Mouse (Mus musculus) cerebellum, postnatal 25 days (tissue): ENCODE data around the gene Erbb2.
A peak's percentile ranks its signal among the peaks of the same experiment; 100 is the strongest.

ENCODE experiments used
- DNase-seq, 2 experiments: peaks; one replicate each; pipeline ENCODE4 v3.0.0; 2021; ENCODE audit warnings: mixed read lengths in 2 of 2

Gene Erbb2

DNA sequence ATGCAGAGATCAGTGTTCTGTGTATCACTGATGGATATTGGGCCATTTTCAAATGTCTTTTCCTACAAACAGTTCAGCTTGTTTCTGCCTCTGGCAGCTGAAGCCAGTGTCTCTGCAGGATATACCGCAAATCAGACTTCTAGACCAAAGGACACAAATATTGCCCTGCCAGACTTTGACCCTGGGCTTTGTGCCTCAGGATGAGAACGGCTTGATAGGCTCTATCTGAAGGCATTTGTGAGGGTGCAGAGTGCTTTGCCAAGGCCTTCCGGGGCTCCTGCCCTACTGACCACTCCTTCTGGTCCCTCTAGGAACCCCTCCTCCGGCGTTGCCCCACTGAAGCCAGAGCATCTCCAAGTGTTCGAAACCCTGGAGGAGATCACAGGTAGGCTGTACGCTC is 14.3 kb downstream of the Erbb2 start:
- DNase-seq: no peak

DNA sequence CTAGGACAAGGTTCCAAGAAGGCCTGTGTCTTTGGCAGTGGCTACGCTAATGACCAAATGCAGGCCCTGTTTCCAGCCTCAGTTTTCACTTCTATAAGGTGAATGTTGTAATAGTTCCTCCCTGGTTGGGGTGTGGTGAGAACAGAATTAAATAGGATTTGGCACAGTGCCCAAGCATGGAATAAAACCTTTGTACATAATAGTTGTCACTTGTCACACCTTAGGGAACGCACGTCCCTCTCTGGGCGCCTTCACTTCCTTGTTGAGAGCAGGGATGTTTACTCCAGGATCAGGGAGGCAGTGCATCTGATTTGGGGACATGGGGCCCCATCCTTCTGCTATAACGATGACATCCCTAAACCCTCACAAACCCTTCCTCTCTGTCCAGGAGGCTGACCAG is 16.2 kb downstream of the Erbb2 start:
- no peak for DNase-seq

DNA sequence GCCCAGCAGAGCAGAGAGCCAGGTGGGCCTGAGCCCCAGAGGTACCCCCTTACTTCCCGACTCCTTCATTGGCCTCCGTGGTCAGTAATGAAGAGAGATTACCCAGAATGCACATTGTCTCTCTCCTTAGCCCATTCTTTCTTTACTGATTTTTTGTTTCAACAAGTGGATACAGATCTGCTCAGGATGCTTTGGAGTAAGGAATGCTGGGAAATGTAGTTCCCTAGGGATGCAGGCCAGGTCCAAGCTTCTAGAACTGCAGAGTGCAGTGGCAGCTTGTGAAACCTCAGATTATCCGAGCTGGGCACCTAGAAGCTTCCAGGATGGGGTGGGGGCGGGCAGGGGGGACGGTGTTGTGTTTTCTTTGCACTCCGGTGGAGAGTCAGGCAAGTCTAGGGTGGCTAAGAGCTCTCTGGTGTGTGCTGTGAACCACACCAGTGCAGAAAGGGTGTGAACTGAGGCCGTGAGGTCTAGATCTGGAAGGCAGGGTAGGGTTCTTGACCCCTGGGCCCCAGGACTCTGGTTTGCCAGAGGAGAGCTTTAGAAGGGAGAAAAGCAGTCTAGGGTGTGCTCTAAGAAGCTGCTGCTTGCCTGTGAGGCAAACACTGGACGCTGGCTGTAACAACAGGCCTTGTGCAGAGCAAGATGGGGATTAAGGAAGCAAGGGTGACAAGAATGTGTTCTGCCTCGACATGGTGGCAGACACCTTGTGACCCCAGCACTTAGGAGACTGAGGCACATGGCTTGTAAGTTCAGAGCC is 19.7 kb downstream of the Erbb2 start:
- no peak for DNase-seq

DNA sequence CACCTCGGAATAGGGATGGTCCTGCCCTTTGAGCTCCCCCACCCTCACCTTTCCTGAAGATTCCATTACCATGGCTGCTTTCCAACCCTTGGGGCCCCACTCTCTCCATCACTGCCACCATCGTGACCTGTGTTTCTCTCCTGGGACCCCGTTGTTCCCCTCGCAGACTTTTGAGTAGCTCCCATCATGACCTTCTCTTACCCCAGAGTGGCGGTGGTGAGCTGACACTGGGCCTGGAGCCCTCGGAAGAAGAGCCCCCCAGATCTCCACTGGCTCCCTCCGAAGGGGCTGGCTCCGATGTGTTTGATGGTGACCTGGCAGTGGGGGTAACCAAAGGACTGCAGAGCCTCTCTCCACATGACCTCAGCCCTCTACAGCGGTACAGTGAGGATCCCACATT is 23.5 kb downstream of the Erbb2 start:
- no peak for DNase-seq

DNA sequence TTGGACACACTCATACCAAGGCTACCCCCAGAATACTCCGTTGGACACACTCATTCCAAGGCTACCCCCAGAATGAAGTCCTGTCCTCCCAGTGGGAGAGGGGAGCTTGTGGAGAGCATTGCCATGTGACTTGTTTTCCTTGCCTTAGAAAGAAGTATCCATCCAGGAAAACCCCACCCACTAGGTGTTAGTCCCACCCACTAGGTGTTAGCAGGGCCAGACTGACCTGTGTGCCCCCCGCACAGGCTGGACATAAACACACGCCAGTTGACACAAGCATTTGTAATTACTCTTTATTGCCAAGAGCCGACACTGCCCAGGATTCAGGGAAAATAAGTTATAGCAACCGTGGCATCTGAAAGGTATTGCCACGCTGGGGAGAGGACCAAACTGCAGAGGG is 25.2 kb downstream of the Erbb2 start:
- no peak for DNase-seq

DNA sequence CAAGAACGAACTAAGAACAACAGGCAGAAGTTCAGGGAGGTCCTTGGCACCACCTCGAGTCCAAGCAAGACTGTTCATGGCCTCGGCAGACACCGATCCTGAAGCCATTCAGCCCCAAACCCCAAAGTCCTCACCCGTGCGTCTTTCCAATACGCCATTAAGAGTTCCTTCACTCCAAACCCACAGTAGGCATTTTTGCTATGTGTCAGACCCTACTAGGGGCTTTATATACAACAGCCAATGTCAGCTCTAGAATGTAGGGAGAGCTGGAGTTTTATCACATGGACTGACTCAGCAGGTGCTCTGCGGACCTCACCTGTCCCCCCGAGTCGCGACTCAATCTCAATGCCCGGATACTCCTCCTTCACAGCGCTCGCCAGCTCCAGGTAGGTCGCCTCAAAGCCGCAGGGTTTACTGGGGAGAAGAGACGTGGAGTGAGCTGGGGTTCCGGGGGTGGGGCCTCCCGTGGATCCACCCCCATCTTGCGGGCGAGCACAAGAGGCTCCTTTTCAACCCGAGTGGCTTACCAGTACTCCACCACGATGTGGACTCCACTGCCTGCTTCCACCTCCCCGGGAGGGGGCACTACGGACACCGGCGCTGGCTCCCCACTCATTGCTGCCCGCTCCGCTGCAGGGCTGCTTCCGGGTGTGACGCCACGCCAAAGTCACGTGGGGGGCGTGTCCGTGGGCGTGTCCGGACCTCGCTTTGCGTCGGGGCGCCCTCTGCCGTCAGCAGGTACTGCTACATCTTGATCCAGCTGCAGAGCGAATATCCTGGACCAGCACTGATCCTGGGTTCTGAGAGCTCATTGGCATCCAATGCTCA is 26.3 kb downstream of the Erbb2 start, which contains the start of gene Mien1:
Gene Mien1, minus strand, starts transcription at position 661 of the 828 bp plus-strand sequence.
- DNase-seq: peak; percentile 99

DNA sequence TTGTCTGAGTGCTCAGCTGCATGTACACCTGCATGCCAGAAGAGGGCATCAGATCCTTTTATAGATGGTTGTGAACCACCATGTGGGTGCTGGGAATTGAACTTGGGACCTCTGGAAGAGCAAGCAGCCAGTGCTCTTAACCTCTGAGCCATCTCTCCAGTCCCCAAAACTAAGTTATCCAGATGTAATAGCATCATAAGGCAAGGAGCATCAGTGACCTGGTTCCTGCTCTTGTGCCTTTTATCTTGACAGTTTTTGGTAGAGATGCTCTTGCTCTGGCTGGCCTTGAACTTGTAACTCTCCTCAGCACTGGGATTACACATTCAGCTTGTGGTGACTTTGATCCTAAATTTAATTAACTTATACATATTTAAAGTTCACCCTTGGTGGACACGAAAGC is 31.4 kb downstream of the Erbb2 start:
- DNase-seq: no peak

DNA sequence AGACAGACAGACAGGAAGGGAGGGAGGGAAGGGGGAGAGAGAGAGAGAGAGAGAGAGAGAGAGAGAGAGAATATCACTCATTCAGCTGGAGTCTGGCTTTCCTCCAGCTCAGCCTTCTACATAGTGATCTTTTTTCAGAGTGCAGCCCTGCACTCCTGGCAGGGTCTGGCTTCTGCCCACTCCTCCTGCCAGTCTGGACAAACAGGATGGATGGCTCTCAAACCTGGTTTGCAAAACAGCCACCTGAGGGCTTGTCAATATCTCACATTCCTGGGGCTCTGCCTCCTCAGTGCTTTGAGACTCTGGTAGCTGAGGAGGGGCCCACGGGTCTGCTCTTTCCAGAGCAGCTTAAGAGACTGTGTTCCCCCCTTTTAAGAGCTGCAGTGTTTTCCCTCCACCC is 33.0 kb downstream of the Erbb2 start:
- no peak for DNase-seq

DNA sequence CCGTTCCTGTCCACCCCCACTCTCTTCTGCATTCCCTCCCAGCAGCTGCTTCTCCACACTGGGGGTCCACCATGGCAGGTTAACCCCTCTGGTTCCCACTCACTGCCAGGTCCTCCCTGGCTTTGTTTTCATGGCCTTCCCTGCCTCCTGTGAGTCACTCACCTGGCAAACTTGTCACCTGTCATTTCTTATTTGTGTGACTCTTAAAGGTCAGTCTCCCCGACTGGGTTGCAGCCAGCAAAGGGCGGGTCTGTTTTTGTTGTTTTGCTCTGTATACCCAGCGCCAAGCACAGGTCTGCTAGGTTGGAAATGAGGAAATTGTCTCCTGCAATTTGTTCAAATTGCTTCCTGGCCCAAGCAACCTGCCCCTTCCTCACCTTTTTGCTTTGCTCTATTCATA is 33.4 kb downstream of the Erbb2 start:
- no peak for DNase-seq

DNA sequence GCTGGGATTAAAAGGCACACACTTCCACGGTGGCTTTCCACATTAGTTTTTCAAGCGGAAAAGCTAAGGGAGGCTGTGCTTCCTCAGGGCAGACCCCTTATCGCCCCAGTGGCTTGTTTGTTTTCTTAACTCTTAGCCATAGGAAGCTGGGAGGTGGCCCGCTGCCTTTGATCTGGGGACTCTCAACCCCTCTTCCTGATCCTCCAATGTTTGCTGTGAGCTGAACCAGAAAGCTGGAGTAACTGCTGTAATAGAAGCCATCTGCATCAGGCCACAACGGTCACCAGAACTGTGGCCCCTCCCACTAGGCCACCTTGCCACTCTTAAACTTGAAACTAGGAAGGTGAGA is 33.9 kb downstream of the Erbb2 start, which contains the start of gene Grb7:
Gene Grb7, plus strand, starts transcription at position 182 of the 349 bp plus-strand sequence.
- no peak for DNase-seq

DNA sequence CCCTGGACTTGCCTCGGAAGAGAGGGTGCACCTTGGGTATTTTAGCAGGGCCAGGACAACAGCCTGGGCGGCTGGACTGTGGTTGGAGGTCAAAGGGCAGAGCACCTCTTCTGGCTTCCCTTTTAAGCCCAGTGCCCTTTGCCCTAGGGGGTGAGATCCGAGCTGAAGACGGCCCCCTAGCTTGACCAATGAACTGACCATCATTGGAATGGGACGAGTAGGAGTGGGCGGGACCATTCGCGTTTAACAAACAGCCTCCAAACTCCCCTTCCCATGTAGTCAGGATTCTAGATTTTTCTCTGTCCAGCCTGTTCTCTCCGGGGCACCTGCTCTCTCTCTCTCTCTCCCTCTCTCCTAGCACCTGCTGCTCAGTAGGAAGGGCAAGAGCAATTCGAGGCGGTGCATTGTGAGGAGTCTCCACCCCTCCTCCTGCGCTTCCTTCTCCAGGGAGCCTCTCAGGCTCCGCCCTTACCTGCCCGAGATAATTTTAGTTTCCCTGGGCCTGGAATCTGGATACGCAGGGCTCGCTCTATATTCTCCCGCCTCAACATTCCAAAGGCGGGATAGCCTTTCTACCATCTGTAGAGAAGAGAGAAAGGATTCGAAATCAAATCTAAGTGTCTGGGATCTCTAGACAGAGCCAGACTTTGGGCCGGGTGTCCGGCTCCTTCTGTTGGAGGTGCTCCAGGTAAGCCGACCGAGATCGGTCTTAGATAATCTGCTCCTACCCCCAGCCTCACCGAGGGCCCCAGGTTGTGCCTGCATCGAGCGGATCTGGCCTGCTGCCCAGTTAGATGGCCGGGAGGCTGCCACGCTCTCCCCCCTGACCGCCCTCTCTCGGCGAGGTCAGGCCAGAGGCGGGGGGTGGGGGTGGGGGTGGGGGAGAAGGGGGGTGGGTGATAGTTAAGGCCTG is 34.5 kb downstream of the Erbb2 start:
- DNase-seq: peak; percentile 56 to 69

DNA sequence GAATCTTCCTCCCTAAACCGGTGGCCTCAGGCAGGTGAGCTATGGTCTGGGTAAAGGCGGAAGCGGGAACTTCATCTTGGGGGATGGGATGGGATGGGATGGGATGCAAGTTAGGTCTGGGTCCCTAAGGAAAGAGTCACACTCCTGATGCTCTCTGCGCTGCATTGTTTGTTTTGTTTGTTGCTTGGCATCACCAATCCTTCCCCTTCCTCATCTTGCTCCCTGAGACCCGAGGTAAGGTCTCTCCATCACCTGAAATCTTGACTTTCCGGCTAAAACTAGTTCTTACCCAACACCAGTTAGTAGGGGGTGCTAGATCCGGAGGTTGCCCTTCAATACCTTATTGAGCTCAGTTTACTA is 35.2 kb downstream of the Erbb2 start:
- no peak for DNase-seq

DNA sequence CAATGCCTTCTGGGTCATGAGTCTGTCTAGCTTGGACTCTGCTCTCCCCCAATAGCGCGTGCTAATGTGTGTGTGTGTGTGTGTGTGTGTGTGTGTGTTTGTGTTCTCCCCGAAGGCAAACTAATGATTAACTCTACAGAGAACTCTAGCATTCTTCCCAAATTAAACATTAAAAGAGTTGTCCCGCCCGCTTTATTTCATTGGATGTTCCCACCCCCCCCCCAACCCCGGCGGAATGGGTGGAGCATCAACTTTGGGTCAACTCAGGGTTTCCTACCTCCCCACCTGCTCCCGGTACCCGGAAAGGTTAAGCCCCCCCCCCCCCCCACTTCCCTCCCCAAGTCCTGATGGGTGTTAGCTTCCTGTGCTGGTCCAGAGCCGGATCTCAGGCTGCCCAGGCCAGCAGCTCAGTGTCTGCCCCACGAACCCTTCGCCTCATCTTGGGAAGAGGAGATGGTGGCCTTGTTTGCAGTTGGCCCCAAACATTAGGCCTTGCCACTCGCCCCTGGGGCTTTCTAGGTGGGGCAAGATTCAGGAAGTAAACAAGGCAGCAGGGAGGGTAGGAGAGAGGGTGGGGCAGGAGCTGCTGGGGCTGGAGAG is 36.0 kb downstream of the Erbb2 start:
- DNase-seq: no peak

DNA sequence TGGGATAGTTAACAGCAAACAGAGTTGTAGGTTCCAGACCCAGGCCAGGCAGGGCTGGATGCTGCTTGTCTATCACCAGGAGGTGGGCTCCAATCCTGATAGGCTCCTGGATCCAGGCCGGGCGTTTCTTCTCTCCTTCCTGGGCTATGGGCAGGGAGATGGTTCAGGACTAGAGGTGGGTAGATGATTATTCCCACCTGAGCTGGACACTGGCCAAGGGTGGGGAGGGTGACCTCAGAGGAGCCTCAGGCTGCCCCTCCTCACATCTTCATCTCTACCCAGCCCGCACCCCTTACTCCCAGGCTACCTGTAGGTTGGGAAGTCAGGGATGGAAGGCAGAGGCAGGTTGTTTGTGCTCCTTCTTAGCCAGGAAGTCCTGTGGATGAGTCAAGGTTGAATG is 37.1 kb downstream of the Erbb2 start:
- DNase-seq: no peak

DNA sequence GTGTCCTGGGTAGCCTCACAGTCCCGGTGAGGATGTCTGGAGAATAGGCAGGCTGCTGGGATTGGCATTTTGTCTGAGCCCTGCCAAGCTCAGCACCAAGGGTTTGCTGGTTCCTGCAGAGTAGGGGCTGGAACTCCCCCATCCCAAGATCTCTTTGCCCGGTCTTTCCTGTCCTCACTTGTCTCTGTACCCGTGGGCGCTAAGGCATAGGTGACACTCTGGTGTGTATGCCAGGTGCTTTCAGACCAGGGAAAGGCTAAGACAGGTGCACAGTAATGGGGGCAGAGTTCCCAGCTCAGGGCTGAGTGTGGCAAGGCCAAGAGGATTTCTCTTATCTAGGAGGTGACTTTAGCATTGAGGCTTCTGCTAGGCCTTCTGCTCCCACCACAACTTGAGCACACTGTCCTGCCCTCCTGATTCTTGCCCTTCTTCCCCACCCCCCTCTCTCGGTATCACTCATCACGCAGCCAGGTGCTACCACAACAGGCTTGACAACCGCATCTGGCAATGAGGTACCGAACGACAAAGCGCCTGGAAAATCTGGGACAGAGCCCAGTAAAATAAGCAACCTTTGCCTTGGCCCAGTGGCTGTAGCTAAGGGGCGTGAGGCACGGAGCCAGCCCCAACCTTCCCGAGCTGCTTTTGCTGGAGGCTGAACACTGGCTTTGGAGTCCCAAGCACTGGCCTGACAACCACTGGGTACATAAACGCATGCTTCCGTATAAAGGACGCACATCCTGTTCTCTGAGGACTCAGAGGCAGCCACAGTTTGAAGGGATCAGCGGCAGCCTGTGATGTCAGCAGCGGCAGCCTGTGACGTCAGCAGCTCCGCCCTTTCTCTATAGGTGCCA is 37.9 kb downstream of the Erbb2 start:
- DNase-seq: no peak

DNA sequence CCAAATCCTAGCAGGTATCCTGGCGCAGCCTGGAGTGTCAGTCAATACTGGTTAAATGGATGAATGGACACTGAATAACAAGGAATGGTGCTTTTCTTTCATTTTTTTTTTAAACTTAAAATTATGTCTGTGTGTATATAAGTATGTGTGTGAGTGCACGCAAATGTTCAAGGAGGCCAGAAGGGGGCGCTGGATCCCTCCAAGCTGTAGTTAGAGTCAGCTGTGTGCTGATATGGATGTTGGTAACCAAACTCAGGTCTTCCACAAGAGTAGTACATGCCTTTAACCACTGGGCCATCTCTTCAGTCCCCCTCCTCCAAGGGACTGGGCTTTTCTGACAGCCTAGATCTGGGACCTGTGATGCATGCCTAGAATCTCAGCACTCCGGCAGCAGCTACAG is 43.2 kb downstream of the Erbb2 start:
- DNase-seq: no peak

DNA sequence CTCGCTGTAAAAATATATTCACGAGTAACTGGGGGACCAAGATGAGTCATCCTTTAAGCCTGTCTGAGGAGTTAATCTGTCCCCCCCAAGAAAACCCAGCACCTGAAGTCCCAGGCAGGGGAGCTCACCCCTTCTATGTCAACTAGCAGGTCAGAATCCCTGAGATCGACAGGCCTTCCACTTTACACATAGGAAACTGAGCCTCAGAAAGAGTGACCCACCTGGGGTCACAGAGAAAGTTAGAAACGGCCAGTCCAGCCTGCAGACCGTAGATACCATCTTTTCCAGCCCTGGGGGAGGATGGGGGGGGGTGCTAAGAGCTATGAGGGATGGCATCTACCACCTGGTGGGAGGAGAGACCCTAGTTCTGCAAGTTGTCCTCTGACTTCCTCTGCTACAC is 44.3 kb downstream of the Erbb2 start:
- DNase-seq: no peak

DNA sequence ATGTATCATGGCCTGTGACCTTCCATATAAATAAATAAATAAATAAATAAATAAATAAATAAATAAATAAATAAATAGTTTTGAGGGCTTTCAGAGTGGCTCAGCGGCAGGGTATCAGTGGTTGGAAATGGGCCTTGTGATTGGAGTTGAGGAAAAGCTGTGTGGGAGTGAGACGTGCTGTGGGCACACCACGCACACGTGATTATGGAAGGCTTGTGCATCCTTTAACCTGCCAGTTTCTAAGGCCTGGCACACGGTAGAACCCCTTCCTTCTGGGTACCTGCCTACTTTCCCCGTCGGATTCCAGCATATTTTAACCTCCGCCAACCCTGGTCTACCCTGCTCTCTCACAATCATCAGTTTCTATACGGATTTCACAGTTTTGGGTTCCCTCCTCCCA is 44.7 kb downstream of the Erbb2 start:
- DNase-seq: no peak

DNA sequence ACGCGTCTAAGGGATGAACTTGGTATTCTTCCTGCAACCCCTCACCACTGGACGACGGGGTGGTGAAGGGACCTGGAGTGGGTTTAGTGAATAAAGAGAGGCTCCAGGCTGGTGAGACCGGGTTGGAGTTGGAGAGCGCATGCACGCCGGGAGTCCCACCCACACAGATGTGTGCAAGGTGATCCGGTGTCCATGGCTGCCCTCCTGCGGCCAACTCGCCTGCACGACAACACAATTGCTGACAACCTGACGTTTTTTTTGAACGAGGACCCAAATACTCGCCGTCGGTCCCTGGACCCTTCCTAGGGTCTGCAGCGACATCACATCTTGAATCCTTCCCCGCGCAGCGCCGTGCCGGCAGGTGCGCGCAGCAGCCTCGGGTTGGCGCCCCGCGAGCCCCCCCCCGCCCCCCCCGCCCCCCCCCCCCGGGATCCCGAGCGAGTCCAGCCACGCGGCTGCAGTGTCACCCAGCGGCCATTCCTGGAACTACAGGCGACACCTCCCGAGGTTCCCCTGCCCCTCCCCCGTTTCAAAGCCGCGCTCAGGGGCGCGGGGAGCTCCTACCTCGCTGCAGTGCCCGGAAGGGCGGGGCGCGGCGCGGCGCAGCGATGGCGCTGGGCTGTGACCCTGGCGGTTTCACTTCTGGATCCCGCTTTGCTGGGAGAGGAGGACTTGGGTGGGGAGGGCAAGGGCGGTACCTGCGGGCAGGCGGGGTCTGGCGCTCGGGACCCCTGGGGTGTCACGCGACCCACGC is 45.3 kb downstream of the Erbb2 start:
- peak; percentile 92 to 95 for DNase-seq

DNA sequence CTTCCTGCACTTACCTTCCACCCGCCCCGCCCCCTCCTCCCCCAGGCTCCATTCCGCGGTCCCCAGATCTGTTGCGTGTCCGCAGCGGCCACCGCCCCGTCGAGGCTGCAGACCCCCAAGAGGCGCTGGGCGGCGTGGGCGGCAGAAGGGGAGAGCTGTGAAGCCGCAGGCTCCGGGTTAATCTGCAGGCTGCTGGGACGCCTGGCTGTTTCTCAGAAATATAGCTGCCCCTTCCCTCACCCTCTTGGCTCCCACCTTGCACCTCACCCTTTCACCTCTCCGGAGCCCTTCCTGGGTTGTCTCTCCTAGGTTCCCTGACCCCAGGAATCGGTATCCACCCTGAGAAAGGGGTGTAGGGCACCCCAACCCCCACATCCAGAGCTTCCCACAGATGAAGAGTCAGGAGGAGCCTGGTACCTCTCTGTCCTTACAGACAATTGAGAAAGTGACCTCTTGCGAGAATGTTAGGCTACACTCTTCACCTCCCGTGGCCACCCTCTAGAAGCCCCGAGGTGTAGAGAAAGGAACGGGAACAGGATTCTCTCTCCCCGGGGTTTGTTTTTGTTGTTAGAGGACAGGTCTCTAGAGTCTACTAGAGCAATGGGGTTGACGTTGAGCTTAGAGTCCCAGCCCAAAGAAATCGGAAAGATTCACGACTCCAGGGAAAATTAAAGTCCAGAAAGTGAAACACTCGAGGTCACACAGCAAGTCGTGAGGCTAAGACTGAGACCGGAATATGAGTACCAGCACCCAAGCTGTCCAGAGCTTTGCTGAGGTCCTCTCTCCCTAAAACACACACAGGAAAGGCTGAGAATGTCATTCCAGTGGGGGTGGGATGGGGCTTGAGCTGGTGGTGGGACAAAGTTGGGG is 46.1 kb downstream of the Erbb2 start:
- DNase-seq: no peak
